Mouse (Mus musculus): ENCODE measurements around the gene Coq10b.

Gene Coq10b

GRCm38 (mm10) chr1:55106919-55107585 is 54.5 kb downstream of the Coq10b start:
- in situ Hi-C loops (cut with MboI, MseI), result no loop called here

DNA sequence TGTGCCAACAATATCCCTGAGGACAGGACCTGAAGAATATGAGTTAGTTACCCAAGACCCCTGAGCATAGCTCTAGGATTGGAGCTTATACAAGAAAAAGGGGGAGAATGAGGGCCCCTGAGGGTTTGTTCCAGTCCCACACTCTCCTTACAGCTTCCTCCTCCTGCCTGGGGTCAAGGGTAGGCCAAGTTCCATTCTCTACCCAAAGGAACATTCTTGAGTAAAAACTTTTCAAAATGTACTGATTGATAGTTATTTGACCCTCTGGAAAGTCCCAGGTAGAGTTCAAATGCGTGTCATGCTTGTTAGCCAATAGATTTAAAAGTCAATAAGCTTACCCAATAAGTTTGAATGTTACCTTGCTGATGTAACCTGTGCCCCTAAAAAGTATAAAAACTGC is 55.1 kb downstream of the Coq10b start:
- in situ Hi-C loops (cut with MboI, MseI), result no loop called here

DNA sequence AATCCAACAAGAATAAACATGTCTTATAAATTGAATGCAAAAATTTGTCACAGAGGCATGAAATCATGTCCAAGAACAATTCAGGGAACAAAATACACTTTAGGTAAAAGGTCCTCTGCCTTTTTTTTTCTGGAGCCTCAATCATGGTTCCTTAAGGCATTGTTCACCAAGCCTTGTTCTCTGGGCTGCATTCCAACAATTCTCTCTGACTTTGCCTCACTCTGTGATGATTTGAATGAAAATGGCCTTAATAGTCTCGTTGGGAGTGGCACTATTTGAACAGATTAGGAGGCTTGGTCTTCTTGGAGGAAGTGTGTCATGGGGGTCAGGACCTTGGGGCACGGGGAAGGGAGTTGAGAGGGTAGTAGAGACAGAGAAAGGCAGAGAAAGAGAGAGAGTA is 55.9 kb downstream of the Coq10b start:
- in situ Hi-C loops (cut with MboI, MseI), result no loop called here

GRCm38 (mm10) chr1:55109066-55109766 is 56.6 kb downstream of the Coq10b start:
- in situ Hi-C loops (cut with MboI, MseI), result no loop called here
